Mouse (Mus musculus) liver, embryonic 13.5 days (tissue): ENCODE data around the gene Cacna1e. TPM values are rescaled to one million over a fixed set of nuclear protein-coding genes. Genes with fewer than 3 reads are reported as not detected.

Source experiments
- ATAC-seq: fragments of 200-750 bp; cut with Nextera tagmentation; 2 replicates; pipeline ENCODE4 v1.8.0; 2017; ENCODE audit warnings: low read depth, mild to moderate bottlenecking, moderate number of reproducible peaks, moderate library complexity
- DNase-seq: peaks from one replicate; pipeline ENCODE4 v3.0.0; 2022
- H3K27ac ChIP-seq: fragments of 300-500 bp; sonication (generic); 2 replicates; pipeline ENCODE4 v1.5.1; 2015; ENCODE audit warnings: moderate library complexity, mild to moderate bottlenecking, inconsistent platforms
- H3K27me3 ChIP-seq: fragments of 300-500 bp; sonication (generic); 2 replicates; pipeline ENCODE4 v1.6.1; 2015; ENCODE audit warnings: mild to moderate bottlenecking, inconsistent platforms
- H3K36me3 ChIP-seq: fragments of 300-500 bp; sonication (generic); 2 replicates; pipeline ENCODE4 v1.6.1; 2015; ENCODE audit warnings: mild to moderate bottlenecking, inconsistent platforms
- H3K4me1 ChIP-seq: fragments of 300-500 bp; sonication (generic); replicated peaks from 2 replicates; pipeline ENCODE4 v1.6.1; 2015; ENCODE audit warnings: inconsistent platforms
- H3K4me2 ChIP-seq: fragments of 300-500 bp; sonication (generic); 2 replicates; pipeline ENCODE4 v1.6.1; 2015; ENCODE audit warnings: inconsistent platforms, mild to moderate bottlenecking, moderate library complexity
- H3K4me3 ChIP-seq: fragments of 300-500 bp; sonication (generic); replicated peaks from 2 replicates; pipeline ENCODE4 v1.5.1; 2015; ENCODE audit warnings: mild to moderate bottlenecking, inconsistent platforms
- H3K9ac ChIP-seq: fragments of 300-500 bp; sonication (generic); 2 replicates; pipeline ENCODE4 v1.6.1; 2015; ENCODE audit warnings: mild to moderate bottlenecking, inconsistent platforms
- H3K9me3 ChIP-seq: fragments of 300-500 bp; sonication (generic); replicated peaks from 2 replicates; pipeline ENCODE4 v1.6.1; 2016; ENCODE audit warnings: inconsistent platforms
- WGBS: fragments of 180-500 bp; shearing (Covaris S2); methylation state at CpG from one replicate; pipeline ENCODE4 v1.1.7; 2015; ENCODE audit not compliant: insufficient replicate concordance; 5-methylcytosine and 5-hydroxymethylcytosine counted together
- polyA plus RNA-seq: library from polyadenylated mRNA; unstranded; fragments of >200 nt; fragmentation: Nextera tagmentation; extraction: Ambion mirVana; gene quantifications from 2 replicates; pipeline ENCODE4 v1.2.1, GENCODE M21; 2015

The Cacna1e gene
- polyA plus RNA-seq, 1 experiment from 2014 or later: 0.03 TPM

- H3K9me3 ChIP-seq: no peaks in the 10 kb centered on the region
- H3K4me1 ChIP-seq: no peaks in the 10 kb centered on the region
- no peaks in the 10 kb centered on the region for H3K36me3 ChIP-seq
- H3K4me2 ChIP-seq: no peak overlapping the region
- H3K27me3 ChIP-seq: no peaks in the 10 kb centered on the region
- H3K27ac ChIP-seq: no peak overlapping the region
- 51% methylated on average over 2 of the region's 2 CpGs for WGBS
- no peak for ATAC-seq
- no peak overlapping the region for H3K9ac ChIP-seq
- H3K4me3 ChIP-seq: no peak overlapping the region
- no peak for DNase-seq
These were observed 278.7 kb downstream of the Cacna1e start for GRCm38 (mm10) chr1:154605601-154606000.

GRCm38 (mm10) chr1:154603781-154604180, 280.5 kb downstream of the Cacna1e start:
- H3K4me3 ChIP-seq: no peak overlapping the region
- H3K9me3 ChIP-seq: no peaks in the 10 kb centered on the region
- DNase-seq (no peak), ATAC-seq (no peak)
- H3K4me1 ChIP-seq: no peaks in the 10 kb centered on the region
- H3K27me3 ChIP-seq: no peaks in the 10 kb centered on the region
- H3K9ac ChIP-seq: no peak overlapping the region
- H3K36me3 ChIP-seq: no peaks in the 10 kb centered on the region
- H3K4me2 ChIP-seq: no peak overlapping the region
- H3K27ac ChIP-seq: no peak overlapping the region

- Histone ChIP-seq H3K27ac (no peak overlapping the region), H3K36me3 (no peaks in the 10 kb centered on the region), H3K9ac (no peak overlapping the region), H3K27me3 (no peaks in the 10 kb centered on the region), H3K4me3 (no peak overlapping the region), H3K4me2 (no peak overlapping the region), H3K9me3 (no peaks in the 10 kb centered on the region), H3K4me1 (no peaks in the 10 kb centered on the region)
- ATAC-seq (no peak), DNase-seq (no peak)
- 61% methylated on average over 1 of the region's 1 CpGs for WGBS
These were observed 281.8 kb downstream of the Cacna1e start for GRCm38 (mm10) chr1:154602531-154602930.

GRCm38 (mm10) chr1:154582516-154582915, 301.8 kb downstream of the Cacna1e start:
- H3K4me3 ChIP-seq: no peak overlapping the region
- H3K4me1 ChIP-seq: no peaks in the 10 kb centered on the region
- 58% methylated on average over 3 of the region's 3 CpGs for WGBS
- no peak overlapping the region for H3K9ac ChIP-seq
- no peaks in the 10 kb centered on the region for H3K27me3 ChIP-seq
- DNase-seq (no peak), ATAC-seq (no peak)
- H3K4me2 ChIP-seq: no peak overlapping the region
- no peaks in the 10 kb centered on the region for H3K36me3 ChIP-seq
- H3K9me3 ChIP-seq: no peaks in the 10 kb centered on the region
- H3K27ac ChIP-seq: no peak overlapping the region

- Histone ChIP-seq H3K4me2 (no peak overlapping the region), H3K4me3 (no peak overlapping the region), H3K9ac (no peak overlapping the region), H3K36me3 (no peaks in the 10 kb centered on the region), H3K9me3 (no peaks in the 10 kb centered on the region), H3K27ac (no peak overlapping the region), H3K4me1 (no peaks in the 10 kb centered on the region), H3K27me3 (no peaks in the 10 kb centered on the region)
- WGBS: 55% methylated on average over 2 of the region's 2 CpGs
- ATAC-seq: no peak
- DNase-seq: no peak
These were observed 304.4 kb downstream of the Cacna1e start for GRCm38 (mm10) chr1:154579929-154580328.

- Histone ChIP-seq H3K36me3 (no peaks in the 10 kb centered on the region), H3K4me3 (no peak overlapping the region), H3K27ac (no peak overlapping the region), H3K4me1 (no peaks in the 10 kb centered on the region), H3K27me3 (no peaks in the 10 kb centered on the region), H3K4me2 (no peak overlapping the region), H3K9ac (no peak overlapping the region), H3K9me3 (no peaks in the 10 kb centered on the region)
- DNase-seq (no peak), ATAC-seq (no peak)
- WGBS: 60% methylated on average over 4 of the region's 4 CpGs
These were observed 305.6 kb downstream of the Cacna1e start for GRCm38 (mm10) chr1:154578748-154579147.

- Histone ChIP-seq H3K36me3 (no peaks in the 10 kb centered on the region), H3K4me1 (no peaks in the 10 kb centered on the region), H3K27ac (no peak overlapping the region), H3K9ac (no peak overlapping the region), H3K9me3 (no peaks in the 10 kb centered on the region), H3K4me2 (no peak overlapping the region), H3K4me3 (no peak overlapping the region), H3K27me3 (no peaks in the 10 kb centered on the region)
- no peak for DNase-seq
- no peak for ATAC-seq
- 43% methylated on average over 2 of the region's 2 CpGs for WGBS
These were observed 307.9 kb downstream of the Cacna1e start for GRCm38 (mm10) chr1:154576418-154576817.

- no peaks in the 10 kb centered on the region for H3K9me3 ChIP-seq
- no peaks in the 10 kb centered on the region for H3K4me1 ChIP-seq
- ATAC-seq: no peak
- WGBS: 54% methylated on average over 6 of the region's 6 CpGs
- no peak overlapping the region for H3K27ac ChIP-seq
- no peaks in the 10 kb centered on the region for H3K27me3 ChIP-seq
- H3K4me2 ChIP-seq: no peak overlapping the region
- no peak overlapping the region for H3K9ac ChIP-seq
- no peak for DNase-seq
- H3K4me3 ChIP-seq: no peak overlapping the region
- no peaks in the 10 kb centered on the region for H3K36me3 ChIP-seq
These were observed 318.3 kb downstream of the Cacna1e start for GRCm38 (mm10) chr1:154566026-154566425.

GRCm38 (mm10) chr1:154555811-154556210, 328.5 kb downstream of the Cacna1e start:
- Histone ChIP-seq H3K36me3 (no peaks in the 10 kb centered on the region), H3K27ac (no peak overlapping the region), H3K9me3 (no peaks in the 10 kb centered on the region), H3K4me3 (no peak overlapping the region), H3K4me1 (no peaks in the 10 kb centered on the region), H3K27me3 (no peaks in the 10 kb centered on the region), H3K9ac (no peak overlapping the region), H3K4me2 (no peak overlapping the region)
- ATAC-seq: no peak
- 34% methylated on average over 1 of the region's 1 CpGs for WGBS
- DNase-seq: no peak

GRCm38 (mm10) chr1:154553132-154553531, 331.2 kb downstream of the Cacna1e start:
- H3K27ac ChIP-seq: no peak overlapping the region
- H3K36me3 ChIP-seq: no peaks in the 10 kb centered on the region
- 64% methylated on average over 1 of the region's 1 CpGs for WGBS
- no peaks in the 10 kb centered on the region for H3K9me3 ChIP-seq
- no peak overlapping the region for H3K4me3 ChIP-seq
- no peaks in the 10 kb centered on the region for H3K27me3 ChIP-seq
- H3K4me1 ChIP-seq: no peaks in the 10 kb centered on the region
- ATAC-seq (no peak), DNase-seq (no peak)
- H3K4me2 ChIP-seq: no peak overlapping the region
- no peak overlapping the region for H3K9ac ChIP-seq

- no peak overlapping the region for H3K4me2 ChIP-seq
- H3K9me3 ChIP-seq: no peaks in the 10 kb centered on the region
- ATAC-seq (no peak), DNase-seq (no peak)
- H3K4me1 ChIP-seq: no peaks in the 10 kb centered on the region
- no peaks in the 10 kb centered on the region for H3K27me3 ChIP-seq
- H3K36me3 ChIP-seq: no peaks in the 10 kb centered on the region
- H3K27ac ChIP-seq: no peak overlapping the region
- no peak overlapping the region for H3K4me3 ChIP-seq
- H3K9ac ChIP-seq: no peak overlapping the region
These were observed 346.9 kb downstream of the Cacna1e start for GRCm38 (mm10) chr1:154537445-154537844.

GRCm38 (mm10) chr1:154536763-154537162, 347.5 kb downstream of the Cacna1e start:
- Histone ChIP-seq H3K4me2 (no peak overlapping the region), H3K9me3 (no peaks in the 10 kb centered on the region), H3K27me3 (no peaks in the 10 kb centered on the region), H3K27ac (no peak overlapping the region), H3K4me1 (no peaks in the 10 kb centered on the region), H3K4me3 (no peak overlapping the region), H3K9ac (no peak overlapping the region), H3K36me3 (no peaks in the 10 kb centered on the region)
- no peak for ATAC-seq
- DNase-seq: no peak
- 45% methylated on average over 2 of the region's 2 CpGs for WGBS
